Mouse (Mus musculus) forebrain, embryonic 16.5 days (tissue): ENCODE results near the gene Wnt2b. TPM values are rescaled to one million over a fixed set of nuclear protein-coding genes. Genes with fewer than 3 reads are reported as not detected.

ENCODE experiments used
- ATAC-seq: fragments of 200-750 bp; cut with Nextera tagmentation; 2 replicates; pipeline ENCODE4 v1.8.0; 2017; ENCODE audit warnings: mild to moderate bottlenecking, moderate library complexity
- H3K27ac ChIP-seq: fragments of 300-500 bp; sonication (generic); 2 replicates; pipeline ENCODE4 v1.5.1; 2014; ENCODE audit warnings: low read length, control low read depth
- H3K27me3 ChIP-seq: fragments of 300-500 bp; sonication (generic); replicated peaks from 2 replicates; pipeline ENCODE4 v1.6.1; 2014; ENCODE audit warnings: low read length; ENCODE audit not compliant: control insufficient read depth, insufficient read depth
- H3K36me3 ChIP-seq: fragments of 300-500 bp; sonication (generic); 2 replicates; pipeline ENCODE4 v1.6.1; 2014; ENCODE audit not compliant: control insufficient read depth, insufficient read depth
- H3K4me1 ChIP-seq: fragments of 300-500 bp; sonication (generic); replicated peaks from 2 replicates; pipeline ENCODE4 v1.6.1; 2014; ENCODE audit warnings: low read length; ENCODE audit not compliant: control insufficient read depth, insufficient read depth
- H3K4me2 ChIP-seq: fragments of 300-500 bp; sonication (generic); 2 replicates; pipeline ENCODE4 v1.6.1; 2014; ENCODE audit warnings: mild to moderate bottlenecking, low read length, control low read depth
- H3K4me3 ChIP-seq: fragments of 300-500 bp; sonication (generic); replicated peaks from 2 replicates; pipeline ENCODE4 v1.5.1; 2014; ENCODE audit warnings: mild to moderate bottlenecking, low read length, control low read depth
- H3K9ac ChIP-seq: fragments of 300-500 bp; sonication (generic); replicated peaks from 2 replicates; pipeline ENCODE4 v1.6.1; 2014; ENCODE audit warnings: low read depth, low read length, control low read depth
- H3K9me3 ChIP-seq: fragments of 300-500 bp; sonication (generic); 2 replicates; pipeline ENCODE4 v1.6.1; 2016; ENCODE audit warnings: low read length; ENCODE audit not compliant: control insufficient read depth
- WGBS: fragments of 180-500 bp; shearing (Covaris S2); extraction: QIAGEN DNeasy Blood & Tissue Kit; methylation state at CpG from one replicate; pipeline ENCODE4 v1.1.7; 2014; 5-methylcytosine and 5-hydroxymethylcytosine counted together
- polyA plus RNA-seq: library from polyadenylated mRNA; unstranded; fragments of >200 nt; fragmentation: Nextera tagmentation; extraction: Ambion mirVana; gene quantifications from 2 replicates; pipeline ENCODE4 v1.2.1, GENCODE M21; 2015

Wnt2b gene
- polyA plus RNA-seq, 1 experiment from 2014 or later, result 0.46 TPM

- 98% methylated on average over 3 of the region's 3 CpGs for WGBS
- Histone ChIP-seq H3K36me3 (peaks cover 6% of the 10 kb centered on the region; the same call in 1 of the 2 replicates), H3K4me3 (no peak overlapping the region), H3K4me1 (no peaks in the 10 kb centered on the region), H3K27ac (no peak overlapping the region), H3K27me3 (peaks cover 7% of the 10 kb centered on the region), H3K9ac (no peak overlapping the region), H3K4me2 (no peak overlapping the region), H3K9me3 (no peaks in the 10 kb centered on the region)
- no peak for ATAC-seq
These were observed 7.6 kb downstream of the Wnt2b start for GRCm38 (mm10) chr3:104954137-104954536.

GRCm38 (mm10) chr3:104952891-104953670, 8.6 kb downstream of the Wnt2b start:
- Histone ChIP-seq H3K9me3 (no peaks in the 10 kb centered on the region), H3K4me2 (no peak overlapping the region), H3K27me3 (no peaks in the 10 kb centered on the region), H3K36me3 (peaks cover 6% of the 10 kb centered on the region; the same call in 1 of the 2 replicates), H3K9ac (no peak overlapping the region), H3K27ac (no peak overlapping the region), H3K4me1 (no peaks in the 10 kb centered on the region), H3K4me3 (no peak overlapping the region)
- no peak for ATAC-seq
- 92% methylated on average over 22 of the region's 23 CpGs for WGBS

GRCm38 (mm10) chr3:104950926-104951325, 10.8 kb downstream of the Wnt2b start:
- Histone ChIP-seq H3K27me3 (no peaks in the 10 kb centered on the region), H3K4me2 (no peak overlapping the region), H3K27ac (no peak overlapping the region), H3K4me3 (no peak overlapping the region), H3K36me3 (peaks cover 8% of the 10 kb centered on the region; the same call in 1 of the 2 replicates), H3K9me3 (no peaks in the 10 kb centered on the region), H3K9ac (no peak overlapping the region), H3K4me1 (no peaks in the 10 kb centered on the region)
- 92% methylated on average over 12 of the region's 12 CpGs for WGBS
- ATAC-seq, result no peak

GRCm38 (mm10) chr3:104944894-104945293, 16.8 kb downstream of the Wnt2b start:
- Histone ChIP-seq H3K36me3 (0 out of 2 replicates have a peak, but pooled peaks cover 2% of the 10 kb centered on the region), H3K27me3 (no peaks in the 10 kb centered on the region), H3K9me3 (no peaks in the 10 kb centered on the region), H3K9ac (no peak overlapping the region), H3K4me2 (no peak overlapping the region), H3K27ac (no peak overlapping the region), H3K4me1 (no peaks in the 10 kb centered on the region), H3K4me3 (no peak overlapping the region)
- ATAC-seq, result no peak
- WGBS, result 90% methylated on average over 9 of the region's 9 CpGs

GRCm38 (mm10) chr3:104943333-104943732, 18.4 kb downstream of the Wnt2b start:
- H3K4me1 ChIP-seq, result no peaks in the 10 kb centered on the region
- 37% methylated on average over 8 of the region's 8 CpGs for WGBS

GRCm38 (mm10) chr3:104942682-104943081, 19.0 kb downstream of the Wnt2b start:
- no peaks in the 10 kb centered on the region for H3K9me3 ChIP-seq
- 0 out of 2 replicates have a peak, but pooled peaks cover 2% of the 10 kb centered on the region for H3K36me3 ChIP-seq
- H3K4me2 ChIP-seq, result no peak overlapping the region
- H3K27me3 ChIP-seq, result no peaks in the 10 kb centered on the region
- no peak for ATAC-seq
- H3K9ac ChIP-seq, result no peak overlapping the region
- no peak overlapping the region for H3K27ac ChIP-seq
- no peak overlapping the region for H3K4me3 ChIP-seq
- 59% methylated on average over 5 of the region's 5 CpGs for WGBS
- H3K4me1 ChIP-seq, result no peaks in the 10 kb centered on the region

More at GRCm38 (mm10) chr3:104943333-104943732, 18.4 kb downstream of the Wnt2b start:
- H3K9ac ChIP-seq, result no peak overlapping the region
- H3K27me3 ChIP-seq, result no peaks in the 10 kb centered on the region
- no peak overlapping the region for H3K4me2 ChIP-seq
- no peak overlapping the region for H3K4me3 ChIP-seq
- H3K36me3 ChIP-seq, result 0 out of 2 replicates have a peak, but pooled peaks cover 2% of the 10 kb centered on the region
- no peaks in the 10 kb centered on the region for H3K9me3 ChIP-seq
- H3K27ac ChIP-seq, result no peak overlapping the region
- no peak for ATAC-seq

GRCm38 (mm10) chr3:104940691-104941090, 21.0 kb downstream of the Wnt2b start:
- Histone ChIP-seq H3K27ac (no peak overlapping the region), H3K36me3 (no peaks in the 10 kb centered on the region), H3K27me3 (no peaks in the 10 kb centered on the region), H3K4me1 (no peaks in the 10 kb centered on the region), H3K9ac (no peak overlapping the region), H3K9me3 (no peaks in the 10 kb centered on the region), H3K4me3 (no peak overlapping the region), H3K4me2 (no peak overlapping the region)
- no peak for ATAC-seq
- WGBS, result 73% methylated on average over 6 of the region's 6 CpGs

GRCm38 (mm10) chr3:104938327-104938726, 23.4 kb downstream of the Wnt2b start:
- H3K27me3 ChIP-seq, result no peaks in the 10 kb centered on the region
- H3K4me3 ChIP-seq, result no peak overlapping the region
- no peaks in the 10 kb centered on the region for H3K4me1 ChIP-seq
- 26% methylated on average over 4 of the region's 4 CpGs for WGBS
- no peaks in the 10 kb centered on the region; the same call in 1 of the 2 replicates for H3K36me3 ChIP-seq
- H3K27ac ChIP-seq, result no peak overlapping the region
- H3K9me3 ChIP-seq, result no peaks in the 10 kb centered on the region
- no peak for ATAC-seq
- no peak overlapping the region for H3K9ac ChIP-seq
- no peak overlapping the region for H3K4me2 ChIP-seq

- WGBS, result 88% methylated on average over 2 of the region's 2 CpGs
- H3K27ac ChIP-seq, result no peak overlapping the region
- no peaks in the 10 kb centered on the region for H3K9me3 ChIP-seq
- no peaks in the 10 kb centered on the region; the same call in 1 of the 2 replicates for H3K36me3 ChIP-seq
- no peak overlapping the region for H3K4me3 ChIP-seq
- no peak for ATAC-seq
- no peaks in the 10 kb centered on the region for H3K4me1 ChIP-seq
- H3K27me3 ChIP-seq, result no peaks in the 10 kb centered on the region
- no peak overlapping the region for H3K9ac ChIP-seq
- H3K4me2 ChIP-seq, result no peak overlapping the region
These were observed 23.9 kb downstream of the Wnt2b start for GRCm38 (mm10) chr3:104937728-104938305.
